Mouse (Mus musculus) heart, postnatal 10 days (tissue): ENCODE measurements around the gene Stxbp2. TPM values are rescaled to one million over a fixed set of nuclear protein-coding genes. Genes with fewer than 3 reads are reported as not detected.
"Not testable (repeated sequence)": the region's sequence is repeated elsewhere in the genome, so short reads cannot be mapped to it uniquely, and the experiment has no call there.

Experiments
- DNase-seq, 2 experiments: peaks; one replicate each; pipeline ENCODE4 v3.0.0; 2021
- intact Hi-C: fragments of 180-260 bp; cut with DNase I; formaldehyde crosslinking; loops from one replicate; pipeline ENCODE4 v1.15.1; 2025
- total RNA-seq, 2 experiments: library from RNA; stranded (reverse); gene quantifications; 2 replicates each; pipeline ENCODE4 v1.2.3; 2021

Gene Stxbp2
- 10 to 100 TPM; 13.9 to 14.0 TPM for total RNA-seq

GRCm38 (mm10) chr8:3630647-3631477 lies at the start of gene Stxbp2:
Gene Stxbp2, plus strand, starts transcription at chr8:3630955.
- DNase-seq, result peak; percentile 44 to 60
- intact Hi-C loops, result no loop called here

- DNase-seq, intact Hi-C loops: not testable (repeated sequence)
Observed at GRCm38 (mm10) chr8:3581961-3582360, 48.8 kb upstream of the Stxbp2 start.

GRCm38 (mm10) chr8:3586452-3586851 lies 44.3 kb upstream of the Stxbp2 start:
- intact Hi-C loops, result no loop called here
- DNase-seq, result no peak

- no peak for DNase-seq
- intact Hi-C loops, result no loop called here
Observed at GRCm38 (mm10) chr8:3586993-3587390, 43.8 kb upstream of the Stxbp2 start, which contains the start of gene Camsap3. Gene Camsap3, plus strand, starts transcription at chr8:3587293.

- intact Hi-C loops, result no loop called here
- DNase-seq, result peak; percentile 30 to 31
Observed at GRCm38 (mm10) chr8:3587391-3588257, 43.1 kb upstream of the Stxbp2 start.

- intact Hi-C loops, result no loop called here
- no peak for DNase-seq
Observed at GRCm38 (mm10) chr8:3588258-3588633, 42.5 kb upstream of the Stxbp2 start.

GRCm38 (mm10) chr8:3593470-3593869 lies 37.3 kb upstream of the Stxbp2 start:
- intact Hi-C loops, result no loop called here
- DNase-seq, result no peak

GRCm38 (mm10) chr8:3594466-3594865 lies 36.3 kb upstream of the Stxbp2 start:
- DNase-seq, result no peak
- intact Hi-C loops, result no loop called here

- intact Hi-C loops, result no loop called here
- DNase-seq, result no peak
Observed at GRCm38 (mm10) chr8:3598054-3598453, 32.7 kb upstream of the Stxbp2 start.

GRCm38 (mm10) chr8:3599219-3599618 lies 31.5 kb upstream of the Stxbp2 start:
- intact Hi-C loops, result no loop called here
- no peak for DNase-seq

GRCm38 (mm10) chr8:3600401-3600800 lies 30.4 kb upstream of the Stxbp2 start:
- intact Hi-C loops, result no loop called here

GRCm38 (mm10) chr8:3603439-3603838 lies 27.3 kb upstream of the Stxbp2 start:
- DNase-seq, result no peak
- intact Hi-C loops, result no loop called here

More at GRCm38 (mm10) chr8:3600401-3600800, 30.4 kb upstream of the Stxbp2 start:
- DNase-seq, result peak; percentile 75 to 82

- no peak for DNase-seq
- intact Hi-C loops, result no loop called here
Observed at GRCm38 (mm10) chr8:3606593-3606992, 24.2 kb upstream of the Stxbp2 start.

- intact Hi-C loops, result no loop called here
Observed at GRCm38 (mm10) chr8:3607822-3608221, 22.9 kb upstream of the Stxbp2 start.

GRCm38 (mm10) chr8:3609046-3609815 lies 21.5 kb upstream of the Stxbp2 start:
- intact Hi-C loops, result no loop called here
- no peak for DNase-seq

More at GRCm38 (mm10) chr8:3607822-3608221, 22.9 kb upstream of the Stxbp2 start:
- DNase-seq, result no peak

- no peak for DNase-seq
- intact Hi-C loops, result no loop called here
Observed at GRCm38 (mm10) chr8:3609816-3610150, 21.0 kb upstream of the Stxbp2 start.

- DNase-seq, result peak; percentile 99
- intact Hi-C loops, result loop anchor here (1.0 to 10.0 kb wide), 3 partner anchors 55 to 633 kb away; partner anchors contain the start of genes Ctxn1, Snapc2 and Trappc5
Observed at GRCm38 (mm10) chr8:3621199-3621970, 9.4 kb upstream of the Stxbp2 start, which contains the start of the genes Xab2 and Pet100. Gene Xab2, minus strand, starts transcription at chr8:3621316. Gene Pet100, plus strand, starts transcription at chr8:3621548.

- no peak for DNase-seq
- intact Hi-C loops, result loop anchor here (10.0 kb wide), 1 partner anchor 633 kb away; the partner anchor contains the start of genes Ctxn1 and Snapc2
Observed at GRCm38 (mm10) chr8:3622119-3622518, 8.6 kb upstream of the Stxbp2 start.

GRCm38 (mm10) chr8:3625445-3625844 lies 5.3 kb upstream of the Stxbp2 start, which contains the start of gene Pcp2:
Gene Pcp2, minus strand, starts transcription at chr8:3625545.
- intact Hi-C loops, result loop anchor here (10.0 kb wide), 1 partner anchor 629 kb away; the partner anchor contains the start of genes Ctxn1 and Snapc2
- no peak for DNase-seq
